Mouse (Mus musculus) kidney, embryonic 16.5 days (tissue): ENCODE measurements at regions not wholly inside any gene's neighbourhood (a gene's known extent, or its start where the extent isn't known, plus 50 kb on each side); places are given as distances from the start of the nearest gene placed in this dataset.

ENCODE experiments used
- ATAC-seq: fragments of 200-750 bp; cut with Nextera tagmentation; 2 replicates; pipeline ENCODE4 v1.8.0; 2017; ENCODE audit warnings: moderate TSS enrichment; ENCODE audit not compliant: low FRiP score, low TSS enrichment
- H3K27ac ChIP-seq: fragments of 300-500 bp; sonication (generic); 2 replicates; pipeline ENCODE4 v1.5.1; 2014; ENCODE audit warnings: low read length
- H3K27me3 ChIP-seq: fragments of 300-500 bp; sonication (generic); 2 replicates; pipeline ENCODE4 v1.6.1; 2014; ENCODE audit warnings: low read length, control low read depth, mixed read lengths; ENCODE audit not compliant: insufficient read depth
- H3K36me3 ChIP-seq: fragments of 300-500 bp; sonication (generic); 2 replicates; pipeline ENCODE4 v1.6.1; 2014; ENCODE audit warnings: low read length, control low read depth, mixed read lengths; ENCODE audit not compliant: insufficient read depth
- H3K4me1 ChIP-seq: fragments of 300-500 bp; sonication (generic); 2 replicates; pipeline ENCODE4 v1.6.1; 2014; ENCODE audit warnings: low read length, control low read depth, mixed read lengths; ENCODE audit not compliant: insufficient read depth
- H3K4me2 ChIP-seq: fragments of 300-500 bp; sonication (generic); replicated peaks from 2 replicates; pipeline ENCODE4 v1.6.1; 2014; ENCODE audit warnings: low read depth, low read length
- H3K4me3 ChIP-seq: fragments of 300-500 bp; sonication (generic); 2 replicates; pipeline ENCODE4 v1.5.1; 2014; ENCODE audit warnings: mild to moderate bottlenecking, low read length
- H3K9ac ChIP-seq: fragments of 300-500 bp; sonication (generic); replicated peaks from 2 replicates; pipeline ENCODE4 v1.6.1; 2014; ENCODE audit warnings: low read length
- H3K9me3 ChIP-seq: fragments of 300-500 bp; sonication (generic); 2 replicates; pipeline ENCODE4 v1.6.1; 2016; ENCODE audit warnings: low read length, control low read depth
- WGBS: fragments of 180-500 bp; shearing (Covaris S2); extraction: QIAGEN DNeasy Blood & Tissue Kit; methylation state at CpG from one replicate; pipeline ENCODE4 v1.1.7; 2014; 5-methylcytosine and 5-hydroxymethylcytosine counted together

- peak; percentile 67; the same call in 1 of the 2 replicates for ATAC-seq
- Histone ChIP-seq H3K9me3 (no peaks in the 10 kb centered on the region), H3K4me2 (no peak overlapping the region), H3K9ac (no peak overlapping the region), H3K27me3 (peaks cover 4% of the 10 kb centered on the region; the same call in 1 of the 2 replicates), H3K4me3 (no peak overlapping the region), H3K27ac (no peak overlapping the region), H3K36me3 (no peaks in the 10 kb centered on the region), H3K4me1 (peaks cover 9% of the 10 kb centered on the region; the same call in 1 of the 2 replicates)
- 14% methylated on average over 5 of the region's 5 CpGs for WGBS
These were observed 87.8 kb upstream of the Enpp6 start for GRCm38 (mm10) chr8:46898697-46899445.

- H3K9ac ChIP-seq = no peak overlapping the region
- H3K9me3 ChIP-seq = no peaks in the 10 kb centered on the region
- H3K27me3 ChIP-seq = peaks cover 4% of the 10 kb centered on the region; the same call in 1 of the 2 replicates
- H3K4me2 ChIP-seq = no peak overlapping the region
- H3K4me3 ChIP-seq = no peak overlapping the region
- H3K4me1 ChIP-seq = peaks cover 9% of the 10 kb centered on the region; the same call in 1 of the 2 replicates
- no peak overlapping the region for H3K27ac ChIP-seq
- WGBS = 86% methylated on average over 4 of the region's 4 CpGs
- no peaks in the 10 kb centered on the region for H3K36me3 ChIP-seq
- no peak for ATAC-seq
These were observed 85.9 kb upstream of the Enpp6 start for GRCm38 (mm10) chr8:46900826-46901225.

- 72% methylated on average over 3 of the region's 3 CpGs for WGBS
- no peak overlapping the region for H3K27ac ChIP-seq
- ATAC-seq = no peak
- peaks cover 4% of the 10 kb centered on the region; the same call in 1 of the 2 replicates for H3K27me3 ChIP-seq
- H3K36me3 ChIP-seq = no peaks in the 10 kb centered on the region
- no peaks in the 10 kb centered on the region for H3K9me3 ChIP-seq
- no peak overlapping the region for H3K4me3 ChIP-seq
- no peak overlapping the region for H3K4me2 ChIP-seq
- H3K9ac ChIP-seq = no peak overlapping the region
- H3K4me1 ChIP-seq = 0 out of 2 replicates have a peak, but pooled peaks cover 5% of the 10 kb centered on the region
These were observed 82.0 kb upstream of the Enpp6 start for GRCm38 (mm10) chr8:46904731-46905130.

GRCm38 (mm10) chr8:46907390-46907789 is 79.3 kb upstream of the Enpp6 start:
- Histone ChIP-seq H3K4me2 (peak overlapping the region; percentile 30), H3K4me3 (0 out of 2 replicates have a peak overlapping the region, but pooled peaks have one; percentile 7), H3K9me3 (no peaks in the 10 kb centered on the region), H3K9ac (no peak overlapping the region), H3K27ac (no peak overlapping the region), H3K27me3 (no peaks in the 10 kb centered on the region), H3K36me3 (no peaks in the 10 kb centered on the region), H3K4me1 (0 out of 2 replicates have a peak, but pooled peaks cover 5% of the 10 kb centered on the region)
- 38% methylated on average over 11 of the region's 11 CpGs for WGBS
- no peak for ATAC-seq

- H3K9ac ChIP-seq = no peak overlapping the region
- 78% methylated on average over 4 of the region's 4 CpGs for WGBS
- no peak for ATAC-seq
- H3K27me3 ChIP-seq = no peaks in the 10 kb centered on the region
- no peaks in the 10 kb centered on the region for H3K36me3 ChIP-seq
- H3K4me3 ChIP-seq = no peak overlapping the region
- H3K27ac ChIP-seq = no peak overlapping the region
- H3K9me3 ChIP-seq = no peaks in the 10 kb centered on the region
- no peak overlapping the region for H3K4me2 ChIP-seq
- 0 out of 2 replicates have a peak, but pooled peaks cover 5% of the 10 kb centered on the region for H3K4me1 ChIP-seq
These were observed 78.5 kb upstream of the Enpp6 start for GRCm38 (mm10) chr8:46908186-46908585.

GRCm38 (mm10) chr8:46913956-46914355 is 72.7 kb upstream of the Enpp6 start:
- 53% methylated on average over 5 of the region's 5 CpGs for WGBS
- H3K4me3 ChIP-seq = no peak overlapping the region

GRCm38 (mm10) chr8:46920071-46920470 is 66.6 kb upstream of the Enpp6 start:
- no peak overlapping the region for H3K27ac ChIP-seq
- no peaks in the 10 kb centered on the region for H3K9me3 ChIP-seq
- H3K4me3 ChIP-seq = no peak overlapping the region
- no peak for ATAC-seq
- no peak overlapping the region for H3K4me2 ChIP-seq
- H3K9ac ChIP-seq = no peak overlapping the region
- no peaks in the 10 kb centered on the region for H3K4me1 ChIP-seq
- no peaks in the 10 kb centered on the region for H3K36me3 ChIP-seq
- no peaks in the 10 kb centered on the region; the same call in 1 of the 2 replicates for H3K27me3 ChIP-seq
- 38% methylated on average over 3 of the region's 3 CpGs for WGBS

More at GRCm38 (mm10) chr8:46913956-46914355, 72.7 kb upstream of the Enpp6 start:
- Histone ChIP-seq H3K27ac (no peak overlapping the region), H3K4me2 (no peak overlapping the region), H3K9ac (no peak overlapping the region), H3K27me3 (no peaks in the 10 kb centered on the region), H3K36me3 (no peaks in the 10 kb centered on the region), H3K4me1 (no peaks in the 10 kb centered on the region; the same call in 1 of the 2 replicates), H3K9me3 (no peaks in the 10 kb centered on the region)
- ATAC-seq = no peak

GRCm38 (mm10) chr8:46921075-46921474 is 65.6 kb upstream of the Enpp6 start:
- no peak overlapping the region for H3K9ac ChIP-seq
- no peak overlapping the region for H3K4me3 ChIP-seq
- WGBS = 93% methylated on average over 11 of the region's 11 CpGs
- ATAC-seq = no peak
- no peak overlapping the region for H3K4me2 ChIP-seq
- H3K4me1 ChIP-seq = no peaks in the 10 kb centered on the region
- H3K9me3 ChIP-seq = no peaks in the 10 kb centered on the region
- H3K36me3 ChIP-seq = no peaks in the 10 kb centered on the region
- no peak overlapping the region for H3K27ac ChIP-seq
- H3K27me3 ChIP-seq = no peaks in the 10 kb centered on the region; the same call in 1 of the 2 replicates

- H3K27me3 ChIP-seq = no peaks in the 10 kb centered on the region; the same call in 1 of the 2 replicates
- no peaks in the 10 kb centered on the region for H3K9me3 ChIP-seq
- 79% methylated on average over 7 of the region's 7 CpGs for WGBS
- H3K27ac ChIP-seq = no peak overlapping the region
- H3K4me1 ChIP-seq = no peaks in the 10 kb centered on the region
- H3K36me3 ChIP-seq = no peaks in the 10 kb centered on the region
- no peak overlapping the region for H3K4me3 ChIP-seq
- no peak for ATAC-seq
- H3K9ac ChIP-seq = no peak overlapping the region
- H3K4me2 ChIP-seq = no peak overlapping the region
These were observed 65.1 kb upstream of the Enpp6 start for GRCm38 (mm10) chr8:46921585-46921984.
